Mouse (Mus musculus): ENCODE data around the gene Gm4756.
"Not testable (repeated sequence)": the region's sequence is repeated elsewhere in the genome, so short reads cannot be mapped to it uniquely, and the experiment has no call there.

DNA sequence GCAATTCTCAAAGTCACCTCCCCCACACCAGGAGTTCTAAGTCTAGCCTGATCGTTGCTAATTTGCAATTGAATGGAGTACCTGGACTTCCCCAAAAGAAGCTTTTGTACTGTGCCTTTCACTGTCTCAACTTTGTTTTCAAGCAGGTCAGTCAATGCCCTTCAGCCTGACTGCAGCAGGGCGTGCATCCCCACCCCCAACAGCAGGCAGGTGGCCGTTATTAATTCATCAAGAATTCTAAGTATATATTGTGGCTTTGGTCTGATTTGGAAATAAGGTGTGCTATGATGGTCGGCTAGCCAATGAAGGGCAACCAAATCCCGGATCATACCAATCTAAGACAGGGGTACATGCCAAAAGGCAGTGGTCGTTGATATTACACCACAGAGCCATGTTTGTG lies 38.3 kb upstream of the Gm4756 start:
- not testable (repeated sequence) for TF ChIP-seq CTCF (IDR thresholded peaks at IDR 0.05; ENCODE audit: borderline replicate concordance, extremely low read depth, insufficient read depth, insufficient read length); POLR2A (IDR thresholded peaks at IDR 0.05; ENCODE audit: borderline replicate concordance, extremely low read depth, insufficient read depth, insufficient read length, poor library complexity, severe bottlenecking)

Data from brain, embryonic 14.5 days (tissue).